Mouse (Mus musculus): ENCODE data around the gene Igdcc4. TPM values are rescaled to one million over a fixed set of nuclear protein-coding genes. Genes with fewer than 3 reads are reported as not detected.
A peak's percentile ranks its signal among the peaks of the same experiment; 100 is the strongest.

Igdcc4 gene
- polyA plus RNA-seq, 1 experiment from 2014 or later: 15.2 TPM

DNA sequence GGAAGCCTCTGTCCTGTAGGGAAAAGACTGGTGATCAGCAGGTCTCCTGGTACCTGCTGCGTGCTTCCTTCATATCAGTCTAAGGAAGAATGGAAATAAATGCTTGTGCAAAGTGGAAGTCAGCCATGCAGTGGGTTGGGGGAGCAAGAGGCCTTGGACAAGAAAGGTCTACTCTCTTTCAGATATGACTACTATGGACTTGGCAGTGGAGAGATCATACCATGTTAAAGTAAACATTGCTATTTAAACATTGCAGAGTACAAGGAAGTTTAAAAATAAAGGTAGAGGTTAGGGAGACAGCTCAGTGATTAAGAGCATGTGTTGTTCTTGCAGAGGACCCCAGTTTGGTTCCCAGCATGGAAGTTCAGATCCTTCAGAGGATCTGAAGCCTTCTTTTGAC lies 6.6 kb downstream of the Igdcc4 start:
- whole genome bisulfite sequencing: 90% methylated on average over 1 of the region's 1 CpGs
- H3K4me1 ChIP-seq (replicated peaks; ENCODE audit: control insufficient read depth, insufficient read depth, low read length): peaks cover 31% of the 10 kb centered on the region
- H3K36me3 ChIP-seq (ENCODE audit: control insufficient read depth, insufficient read depth): no peaks in the 10 kb centered on the region
- H3K4me2 ChIP-seq (ENCODE audit: low read length): no peak overlapping the region
- no peaks in the 10 kb centered on the region for H3K9me3 ChIP-seq (ENCODE audit: control insufficient read depth, low read length)
- no peak overlapping the region for H3K27ac ChIP-seq (ENCODE audit: low read length)
- no peak overlapping the region for H3K4me3 ChIP-seq (replicated peaks; ENCODE audit: low read length)
- no peak overlapping the region for H3K9ac ChIP-seq (replicated peaks; ENCODE audit: low read depth, low read length)
- H3K27me3 ChIP-seq (replicated peaks; ENCODE audit: control insufficient read depth, insufficient read depth, low read length): no peaks in the 10 kb centered on the region
- ATAC-seq: no peak

DNA sequence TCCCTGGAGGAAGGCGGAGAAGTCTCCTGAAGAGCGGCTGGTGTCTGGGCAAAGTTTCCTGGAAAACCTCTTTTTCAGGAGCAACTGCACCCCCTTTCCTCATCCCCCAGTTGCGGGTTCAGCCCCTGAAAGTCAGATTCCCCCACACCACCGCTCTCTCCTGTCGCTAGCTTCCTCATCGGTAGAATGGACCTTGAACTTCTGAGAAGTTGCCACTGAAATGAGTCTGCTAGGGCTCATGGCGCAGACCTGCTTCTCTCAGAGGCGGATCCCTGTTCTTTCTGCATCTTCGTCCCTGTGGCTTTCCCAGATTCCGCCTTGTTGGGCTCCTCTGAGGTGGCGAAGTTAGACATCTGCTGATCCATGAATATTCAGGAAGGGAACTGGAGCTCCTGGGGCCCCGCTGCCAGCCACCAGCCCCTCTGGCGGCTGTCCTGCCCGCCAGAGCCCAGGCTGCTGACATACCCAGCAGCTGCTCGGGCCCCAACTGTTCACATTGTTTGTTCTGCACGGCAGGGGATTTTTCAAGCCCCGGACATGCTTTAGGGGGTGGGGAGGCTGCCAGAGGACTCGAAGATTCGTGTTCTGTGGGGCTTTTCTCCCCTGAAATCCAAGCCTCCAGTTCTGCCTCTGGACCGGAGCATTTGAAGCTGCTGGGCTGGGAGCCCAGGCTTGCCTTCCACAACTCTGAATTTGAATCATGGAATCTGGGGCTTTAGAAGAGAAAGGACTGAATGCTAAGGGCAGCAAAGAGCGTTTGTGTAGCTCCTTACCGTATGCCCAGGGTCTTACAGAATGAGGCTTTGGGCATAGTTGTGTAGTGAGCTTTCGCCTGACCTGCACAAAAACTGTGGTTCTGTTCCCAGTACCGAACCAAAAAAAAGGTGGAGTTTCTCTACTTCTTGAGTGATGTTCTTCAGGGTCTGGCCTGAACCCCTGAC lies 8.1 kb downstream of the Igdcc4 start:
- ATAC-seq: peak; percentile 96
- H3K4me3 ChIP-seq (replicated peaks; ENCODE audit: low read length): peak overlapping the region; percentile 16
- H3K4me2 ChIP-seq (ENCODE audit: low read length): peak overlapping the region; percentile 45
- peak overlapping the region; percentile 1; the same call in 1 of the 2 replicates for H3K9ac ChIP-seq (replicated peaks; ENCODE audit: low read depth, low read length)
- H3K27ac ChIP-seq (ENCODE audit: low read length): peak overlapping the region; percentile 82
- 0 out of 2 replicates have a peak, but pooled peaks cover 1% of the 10 kb centered on the region for H3K36me3 ChIP-seq (ENCODE audit: control insufficient read depth, insufficient read depth)
- peaks cover 19% of the 10 kb centered on the region for H3K4me1 ChIP-seq (replicated peaks; ENCODE audit: control insufficient read depth, insufficient read depth, low read length)
- 6% methylated on average over 24 of the region's 24 CpGs for WGBS
- no peaks in the 10 kb centered on the region for H3K9me3 ChIP-seq (ENCODE audit: control insufficient read depth, low read length)
- no peaks in the 10 kb centered on the region for H3K27me3 ChIP-seq (replicated peaks; ENCODE audit: control insufficient read depth, insufficient read depth, low read length)

DNA sequence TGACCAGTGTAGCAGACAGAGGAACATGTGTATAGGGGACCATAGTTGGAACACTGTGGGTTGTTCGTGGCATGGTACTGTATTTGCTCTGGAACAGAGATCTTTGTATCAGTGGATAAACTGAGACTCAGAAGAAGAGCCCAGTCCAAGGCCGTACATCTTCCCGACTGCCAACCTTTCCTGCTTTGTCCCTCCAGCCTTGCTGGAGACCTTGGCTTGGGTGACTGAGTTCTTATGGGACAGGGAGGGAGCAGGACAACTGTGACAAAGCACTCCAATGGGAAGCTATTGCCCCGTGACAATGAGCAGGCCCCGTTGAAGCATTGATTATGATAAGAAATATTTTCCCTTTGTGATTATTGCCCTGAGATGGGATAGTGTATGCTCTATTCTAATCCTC lies 10.4 kb downstream of the Igdcc4 start:
- ATAC-seq: no peak
- no peak overlapping the region for H3K27ac ChIP-seq (ENCODE audit: low read length)
- no peak overlapping the region for H3K4me2 ChIP-seq (ENCODE audit: low read length)
- no peak overlapping the region for H3K9ac ChIP-seq (replicated peaks; ENCODE audit: low read depth, low read length)
- 94% methylated on average over 5 of the region's 5 CpGs for WGBS
- peaks cover 19% of the 10 kb centered on the region for H3K4me1 ChIP-seq (replicated peaks; ENCODE audit: control insufficient read depth, insufficient read depth, low read length)
- H3K27me3 ChIP-seq (replicated peaks; ENCODE audit: control insufficient read depth, insufficient read depth, low read length): no peaks in the 10 kb centered on the region
- H3K36me3 ChIP-seq (ENCODE audit: control insufficient read depth, insufficient read depth): 0 out of 2 replicates have a peak, but pooled peaks cover 3% of the 10 kb centered on the region
- no peaks in the 10 kb centered on the region for H3K9me3 ChIP-seq (ENCODE audit: control insufficient read depth, low read length)
- no peak overlapping the region for H3K4me3 ChIP-seq (replicated peaks; ENCODE audit: low read length)

DNA sequence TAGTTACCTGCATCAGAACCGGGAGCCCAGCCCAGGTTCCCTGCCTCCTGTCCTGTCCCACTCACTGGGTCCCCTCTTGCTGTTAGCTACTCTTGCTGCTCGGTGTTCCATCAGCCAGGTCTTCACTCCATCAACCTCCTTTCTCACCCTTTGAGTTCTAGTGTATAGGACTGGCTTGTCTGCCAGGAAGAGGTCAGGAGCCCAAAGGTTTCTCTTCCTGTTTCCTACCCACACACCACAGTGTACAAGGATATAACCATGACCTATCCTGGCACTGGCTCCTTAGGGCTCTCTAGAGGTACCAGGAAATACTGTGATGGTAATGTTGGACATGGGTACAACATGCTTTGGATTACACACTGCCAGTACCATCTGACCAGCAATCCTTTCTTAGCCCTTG lies 12.4 kb downstream of the Igdcc4 start:
- Histone ChIP-seq H3K9ac (replicated peaks; ENCODE audit: low read depth, low read length) (no peak overlapping the region), H3K4me2 (ENCODE audit: low read length) (no peak overlapping the region), H3K27ac (ENCODE audit: low read length) (no peak overlapping the region), H3K27me3 (replicated peaks; ENCODE audit: control insufficient read depth, insufficient read depth, low read length) (no peaks in the 10 kb centered on the region), H3K4me3 (replicated peaks; ENCODE audit: low read length) (no peak overlapping the region), H3K4me1 (replicated peaks; ENCODE audit: control insufficient read depth, insufficient read depth, low read length) (peaks cover 18% of the 10 kb centered on the region), H3K36me3 (ENCODE audit: control insufficient read depth, insufficient read depth) (0 out of 2 replicates have a peak, but pooled peaks cover 3% of the 10 kb centered on the region), H3K9me3 (ENCODE audit: control insufficient read depth, low read length) (no peaks in the 10 kb centered on the region)
- no peak for ATAC-seq
- 91% methylated on average over 2 of the region's 2 CpGs for WGBS

DNA sequence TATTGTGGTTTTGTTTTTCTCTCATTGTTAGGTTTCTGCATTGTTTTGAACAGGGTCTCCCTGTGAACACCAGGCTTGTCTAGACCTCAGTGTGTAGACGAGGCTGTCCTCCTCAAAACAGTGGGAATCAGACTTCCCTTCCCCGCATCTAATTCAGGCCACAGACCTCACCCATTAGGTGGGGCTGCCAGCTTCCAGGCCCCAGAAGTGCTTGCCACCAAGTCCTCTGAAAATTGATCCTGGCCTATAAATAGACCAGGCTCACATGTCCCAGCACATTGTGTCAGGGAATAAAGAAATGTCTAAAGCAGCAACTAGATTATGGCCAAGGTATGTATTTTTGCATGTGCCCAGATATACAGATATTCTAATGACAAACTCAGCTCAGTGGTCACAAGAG lies 14.6 kb downstream of the Igdcc4 start:
- Histone ChIP-seq H3K4me2 (ENCODE audit: low read length) (no peak overlapping the region), H3K4me1 (replicated peaks; ENCODE audit: control insufficient read depth, insufficient read depth, low read length) (no peaks in the 10 kb centered on the region), H3K4me3 (replicated peaks; ENCODE audit: low read length) (no peak overlapping the region), H3K36me3 (ENCODE audit: control insufficient read depth, insufficient read depth) (0 out of 2 replicates have a peak, but pooled peaks cover 3% of the 10 kb centered on the region), H3K27me3 (replicated peaks; ENCODE audit: control insufficient read depth, insufficient read depth, low read length) (no peaks in the 10 kb centered on the region), H3K27ac (ENCODE audit: low read length) (no peak overlapping the region), H3K9me3 (ENCODE audit: control insufficient read depth, low read length) (no peaks in the 10 kb centered on the region), H3K9ac (replicated peaks; ENCODE audit: low read depth, low read length) (no peak overlapping the region)
- 73% methylated on average over 2 of the region's 2 CpGs for WGBS
- ATAC-seq: no peak

DNA sequence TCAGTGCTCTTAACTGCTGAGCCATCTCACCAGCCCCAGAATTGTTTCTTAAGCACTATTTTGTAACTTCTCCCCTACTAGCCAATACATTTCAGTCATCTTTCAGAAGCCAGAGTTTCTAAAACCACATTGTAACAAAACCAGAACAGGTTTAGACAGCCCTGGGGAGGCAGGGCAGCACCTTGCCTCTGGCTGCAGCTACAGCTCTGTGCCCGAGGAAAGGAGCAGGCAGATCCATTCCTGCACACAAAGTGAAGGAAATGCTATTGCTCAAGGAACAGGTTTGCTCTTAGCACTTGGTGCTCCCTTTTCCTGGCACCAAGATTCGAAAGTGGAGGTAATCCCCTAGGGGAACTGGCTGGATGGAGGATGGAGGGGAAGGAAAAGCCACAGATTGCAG lies 16.2 kb downstream of the Igdcc4 start:
- Histone ChIP-seq H3K9ac (replicated peaks; ENCODE audit: low read depth, low read length) (no peak overlapping the region), H3K27me3 (replicated peaks; ENCODE audit: control insufficient read depth, insufficient read depth, low read length) (no peaks in the 10 kb centered on the region), H3K9me3 (ENCODE audit: control insufficient read depth, low read length) (no peaks in the 10 kb centered on the region), H3K4me3 (replicated peaks; ENCODE audit: low read length) (no peak overlapping the region), H3K27ac (ENCODE audit: low read length) (no peak overlapping the region), H3K4me2 (ENCODE audit: low read length) (no peak overlapping the region), H3K36me3 (ENCODE audit: control insufficient read depth, insufficient read depth) (0 out of 2 replicates have a peak, but pooled peaks cover 3% of the 10 kb centered on the region), H3K4me1 (replicated peaks; ENCODE audit: control insufficient read depth, insufficient read depth, low read length) (no peaks in the 10 kb centered on the region; the same call in 1 of the 2 replicates)
- ATAC-seq: no peak
- WGBS: 72% methylated on average over 2 of the region's 2 CpGs

DNA sequence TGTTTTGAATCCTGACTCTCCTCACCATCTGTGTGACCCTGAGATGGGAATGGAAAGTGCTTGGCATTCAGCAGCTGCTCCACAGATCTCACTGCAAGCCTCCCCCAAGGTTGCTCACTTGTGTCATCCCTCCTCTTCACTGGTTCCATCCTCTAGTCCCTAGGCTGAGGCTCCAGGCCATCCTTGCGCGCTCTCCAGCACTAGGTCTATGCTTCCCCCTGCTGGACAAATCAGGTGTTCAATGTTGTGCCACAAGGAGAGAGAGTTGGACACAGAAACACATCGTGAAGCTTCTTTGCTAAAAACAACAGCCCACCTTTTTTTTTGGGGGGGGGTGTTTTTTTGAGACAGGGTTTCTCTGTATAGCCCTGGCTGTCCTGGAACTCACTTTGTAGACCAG lies 19.6 kb downstream of the Igdcc4 start:
- no peak overlapping the region for H3K27ac ChIP-seq (ENCODE audit: low read length)
- peak; percentile 68 for ATAC-seq
- no peak overlapping the region for H3K4me2 ChIP-seq (ENCODE audit: low read length)
- H3K27me3 ChIP-seq (replicated peaks; ENCODE audit: control insufficient read depth, insufficient read depth, low read length): no peaks in the 10 kb centered on the region
- peaks cover 7% of the 10 kb centered on the region for H3K4me1 ChIP-seq (replicated peaks; ENCODE audit: control insufficient read depth, insufficient read depth, low read length)
- H3K4me3 ChIP-seq (replicated peaks; ENCODE audit: low read length): no peak overlapping the region
- WGBS: 2% methylated on average over 3 of the region's 3 CpGs
- 0 out of 2 replicates have a peak, but pooled peaks cover 2% of the 10 kb centered on the region for H3K36me3 ChIP-seq (ENCODE audit: control insufficient read depth, insufficient read depth)
- H3K9ac ChIP-seq (replicated peaks; ENCODE audit: low read depth, low read length): no peak overlapping the region
- H3K9me3 ChIP-seq (ENCODE audit: control insufficient read depth, low read length): no peaks in the 10 kb centered on the region

DNA sequence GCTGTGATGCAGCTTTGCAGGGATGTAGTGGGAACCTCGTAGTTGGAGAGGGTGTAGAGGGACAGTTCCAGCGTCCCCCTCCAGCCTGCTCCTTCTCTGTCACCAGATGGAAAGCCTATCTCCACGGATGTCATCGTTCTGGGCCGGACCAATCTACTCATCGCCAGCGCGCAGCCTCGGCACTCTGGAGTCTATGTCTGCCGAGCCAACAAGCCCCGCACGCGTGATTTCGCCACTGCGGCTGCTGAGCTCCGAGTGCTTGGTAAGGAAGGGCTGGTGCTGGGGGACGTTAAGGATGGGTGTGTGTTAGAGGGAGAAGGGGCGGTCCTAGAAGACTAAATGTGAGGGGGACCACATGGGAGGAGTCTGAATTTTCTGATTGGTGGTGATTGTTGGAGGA lies 21.3 kb downstream of the Igdcc4 start:
- Histone ChIP-seq H3K4me2 (ENCODE audit: low read length) (peak overlapping the region; percentile 34), H3K4me3 (replicated peaks; ENCODE audit: low read length) (peak overlapping the region; percentile 21; the same call in 1 of the 2 replicates), H3K27me3 (replicated peaks; ENCODE audit: control insufficient read depth, insufficient read depth, low read length) (no peaks in the 10 kb centered on the region), H3K27ac (ENCODE audit: low read length) (no peak overlapping the region), H3K9me3 (ENCODE audit: control insufficient read depth, low read length) (no peaks in the 10 kb centered on the region), H3K4me1 (replicated peaks; ENCODE audit: control insufficient read depth, insufficient read depth, low read length) (peaks cover 7% of the 10 kb centered on the region), H3K9ac (replicated peaks; ENCODE audit: low read depth, low read length) (peak overlapping the region; percentile 35; the same call in 1 of the 2 replicates), H3K36me3 (ENCODE audit: control insufficient read depth, insufficient read depth) (0 out of 2 replicates have a peak, but pooled peaks cover 2% of the 10 kb centered on the region)
- WGBS: 20% methylated on average over 18 of the region's 18 CpGs
- peak; percentile 32; the same call in 1 of the 2 replicates for ATAC-seq

DNA sequence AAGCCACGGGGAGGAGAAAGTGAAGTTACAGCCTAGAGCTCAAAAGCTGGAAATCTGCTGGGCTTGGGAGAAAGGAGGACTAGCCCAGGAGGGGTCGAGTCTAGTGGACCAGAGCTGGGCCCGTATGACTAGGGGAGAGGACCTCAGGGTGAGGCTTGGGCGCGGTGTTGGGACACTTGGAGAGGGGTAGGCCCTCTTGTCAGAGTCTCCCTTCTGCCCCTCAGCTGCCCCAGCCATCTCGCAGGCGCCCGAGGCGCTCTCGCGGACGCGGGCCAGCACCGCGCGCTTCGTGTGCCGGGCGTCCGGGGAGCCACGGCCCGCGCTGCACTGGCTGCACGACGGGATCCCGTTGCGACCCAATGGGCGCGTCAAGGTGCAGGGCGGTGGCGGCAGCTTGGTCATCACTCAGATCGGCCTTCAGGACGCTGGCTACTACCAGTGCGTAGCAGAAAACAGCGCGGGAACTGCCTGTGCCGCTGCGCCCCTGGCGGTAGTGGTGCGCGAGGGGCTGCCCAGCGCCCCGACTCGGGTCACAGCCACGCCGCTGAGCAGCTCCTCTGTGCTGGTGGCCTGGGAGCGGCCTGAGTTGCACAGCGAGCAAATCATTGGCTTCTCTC lies 22.4 kb downstream of the Igdcc4 start:
- H3K4me1 ChIP-seq (replicated peaks; ENCODE audit: control insufficient read depth, insufficient read depth, low read length): peaks cover 7% of the 10 kb centered on the region
- H3K4me2 ChIP-seq (ENCODE audit: low read length): peak overlapping the region; percentile 84
- H3K9me3 ChIP-seq (ENCODE audit: control insufficient read depth, low read length): no peaks in the 10 kb centered on the region
- H3K36me3 ChIP-seq (ENCODE audit: control insufficient read depth, insufficient read depth): 0 out of 2 replicates have a peak, but pooled peaks cover 2% of the 10 kb centered on the region
- peak overlapping the region; percentile 47 for H3K4me3 ChIP-seq (replicated peaks; ENCODE audit: low read length)
- 3% methylated on average over 48 of the region's 48 CpGs for WGBS
- H3K27ac ChIP-seq (ENCODE audit: low read length): no peak overlapping the region
- H3K9ac ChIP-seq (replicated peaks; ENCODE audit: low read depth, low read length): peak overlapping the region; percentile 73
- peak; percentile 49 for ATAC-seq
- H3K27me3 ChIP-seq (replicated peaks; ENCODE audit: control insufficient read depth, insufficient read depth, low read length): no peaks in the 10 kb centered on the region

Data from forebrain, embryonic 16.5 days (tissue).